Mouse (Mus musculus): Measurements from ENCODE around the gene Myzap. TPM values are rescaled to one million over a fixed set of nuclear protein-coding genes. Genes with fewer than 3 reads are reported as not detected.

Gene Myzap
- polyA plus RNA-seq, 1 experiment: not detected

GRCm38 (mm10) chr9:71527438-71527837, 64.7 kb downstream of the Myzap start:
- TF ChIP-seq CTCF (IDR thresholded peaks at IDR 0.05; ENCODE audit: low read depth, low read length): no peak
- TF ChIP-seq POLR2A (IDR thresholded peaks at IDR 0.05; ENCODE audit: borderline replicate concordance, low read depth, low read length): no peak
- Histone ChIP-seq H3K4me3 (ENCODE audit: insufficient read depth, low read length) (no peak overlapping the region), H3K27ac (ENCODE audit: insufficient read depth, low read depth, low read length) (no peak overlapping the region), H3K4me1 (ENCODE audit: control insufficient read depth, insufficient read depth, low read length) (peaks cover 2% of the 10 kb centered on the region)

GRCm38 (mm10) chr9:71523901-71524300, 68.3 kb downstream of the Myzap start:
- Histone ChIP-seq H3K4me3 (ENCODE audit: insufficient read depth, low read length) (no peak overlapping the region), H3K4me1 (ENCODE audit: control insufficient read depth, insufficient read depth, low read length) (peaks cover 10% of the 10 kb centered on the region), H3K27ac (ENCODE audit: insufficient read depth, low read depth, low read length) (no peak overlapping the region)
- TF ChIP-seq POLR2A (IDR thresholded peaks at IDR 0.05; ENCODE audit: borderline replicate concordance, low read depth, low read length) (no peak), CTCF (IDR thresholded peaks at IDR 0.05; ENCODE audit: low read depth, low read length) (no peak)

- no peak overlapping the region for H3K27ac ChIP-seq (ENCODE audit: insufficient read depth, low read depth, low read length)
- peaks cover 10% of the 10 kb centered on the region for H3K4me1 ChIP-seq (ENCODE audit: control insufficient read depth, insufficient read depth, low read length)
Measured at GRCm38 (mm10) chr9:71519836-71520235, 72.3 kb downstream of the Myzap start.

GRCm38 (mm10) chr9:71517487-71517886, 74.7 kb downstream of the Myzap start:
- Histone ChIP-seq H3K4me1 (ENCODE audit: control insufficient read depth, insufficient read depth, low read length) (peaks cover 9% of the 10 kb centered on the region), H3K4me3 (ENCODE audit: insufficient read depth, low read length) (no peak overlapping the region), H3K27ac (ENCODE audit: insufficient read depth, low read depth, low read length) (no peak overlapping the region)
- TF ChIP-seq CTCF (IDR thresholded peaks at IDR 0.05; ENCODE audit: low read depth, low read length) (no peak), POLR2A (IDR thresholded peaks at IDR 0.05; ENCODE audit: borderline replicate concordance, low read depth, low read length) (no peak)

More at GRCm38 (mm10) chr9:71519836-71520235, 72.3 kb downstream of the Myzap start:
- no peak for TF ChIP-seq POLR2A (IDR thresholded peaks at IDR 0.05; ENCODE audit: borderline replicate concordance, low read depth, low read length)
- no peak for TF ChIP-seq CTCF (IDR thresholded peaks at IDR 0.05; ENCODE audit: low read depth, low read length)
- H3K4me3 ChIP-seq (ENCODE audit: insufficient read depth, low read length): no peak overlapping the region

GRCm38 (mm10) chr9:71515862-71516261, 76.3 kb downstream of the Myzap start:
- no peaks in the 10 kb centered on the region for H3K4me1 ChIP-seq (ENCODE audit: control insufficient read depth, insufficient read depth, low read length)
- TF ChIP-seq CTCF (IDR thresholded peaks at IDR 0.05; ENCODE audit: low read depth, low read length) (no peak), POLR2A (IDR thresholded peaks at IDR 0.05; ENCODE audit: borderline replicate concordance, low read depth, low read length) (no peak)
- H3K27ac ChIP-seq (ENCODE audit: insufficient read depth, low read depth, low read length): no peak overlapping the region
- H3K4me3 ChIP-seq (ENCODE audit: insufficient read depth, low read length): no peak overlapping the region

- Histone ChIP-seq H3K4me3 (ENCODE audit: insufficient read depth, low read length) (no peak overlapping the region), H3K27ac (ENCODE audit: insufficient read depth, low read depth, low read length) (no peak overlapping the region), H3K4me1 (ENCODE audit: control insufficient read depth, insufficient read depth, low read length) (no peaks in the 10 kb centered on the region)
- no peak for TF ChIP-seq CTCF (IDR thresholded peaks at IDR 0.05; ENCODE audit: low read depth, low read length)
- no peak for TF ChIP-seq POLR2A (IDR thresholded peaks at IDR 0.05; ENCODE audit: borderline replicate concordance, low read depth, low read length)
Measured at GRCm38 (mm10) chr9:71513566-71513965, 78.6 kb downstream of the Myzap start.

- no peak overlapping the region for H3K27ac ChIP-seq (ENCODE audit: insufficient read depth, low read depth, low read length)
- H3K4me3 ChIP-seq (ENCODE audit: insufficient read depth, low read length): no peak overlapping the region
- no peaks in the 10 kb centered on the region for H3K4me1 ChIP-seq (ENCODE audit: control insufficient read depth, insufficient read depth, low read length)
- TF ChIP-seq POLR2A (IDR thresholded peaks at IDR 0.05; ENCODE audit: borderline replicate concordance, low read depth, low read length) (no peak), CTCF (IDR thresholded peaks at IDR 0.05; ENCODE audit: low read depth, low read length) (no peak)
Measured at GRCm38 (mm10) chr9:71512899-71513298, 79.3 kb downstream of the Myzap start.

GRCm38 (mm10) chr9:71498391-71499182, 93.6 kb downstream of the Myzap start:
- peaks cover 11% of the 10 kb centered on the region for H3K4me1 ChIP-seq (ENCODE audit: control insufficient read depth, insufficient read depth, low read length)
- TF ChIP-seq CTCF (IDR thresholded peaks at IDR 0.05; ENCODE audit: low read depth, low read length): no peak
- TF ChIP-seq POLR2A (IDR thresholded peaks at IDR 0.05; ENCODE audit: borderline replicate concordance, low read depth, low read length): no peak
- no peak overlapping the region for H3K27ac ChIP-seq (ENCODE audit: insufficient read depth, low read depth, low read length)
- H3K4me3 ChIP-seq (ENCODE audit: insufficient read depth, low read length): no peak overlapping the region

GRCm38 (mm10) chr9:71496637-71497036, 95.5 kb downstream of the Myzap start:
- TF ChIP-seq POLR2A (IDR thresholded peaks at IDR 0.05; ENCODE audit: borderline replicate concordance, low read depth, low read length) (no peak), CTCF (IDR thresholded peaks at IDR 0.05; ENCODE audit: low read depth, low read length) (no peak)
- H3K4me3 ChIP-seq (ENCODE audit: insufficient read depth, low read length): no peak overlapping the region
- H3K27ac ChIP-seq (ENCODE audit: insufficient read depth, low read depth, low read length): no peak overlapping the region
- no peaks in the 10 kb centered on the region for H3K4me1 ChIP-seq (ENCODE audit: control insufficient read depth, insufficient read depth, low read length)

- H3K4me3 ChIP-seq (ENCODE audit: insufficient read depth, low read length): no peak overlapping the region
- no peak overlapping the region for H3K27ac ChIP-seq (ENCODE audit: insufficient read depth, low read depth, low read length)
- H3K4me1 ChIP-seq (ENCODE audit: control insufficient read depth, insufficient read depth, low read length): no peaks in the 10 kb centered on the region
- TF ChIP-seq POLR2A (IDR thresholded peaks at IDR 0.05; ENCODE audit: borderline replicate concordance, low read depth, low read length) (no peak), CTCF (IDR thresholded peaks at IDR 0.05; ENCODE audit: low read depth, low read length) (no peak)
Measured at GRCm38 (mm10) chr9:71493771-71494170, 98.4 kb downstream of the Myzap start.

All from bone marrow macrophage, adult 2 months (primary cell).